Mouse (Mus musculus) lung, embryonic 16.5 days (tissue): ENCODE measurements around the gene Exosc9. TPM values are rescaled to one million over a fixed set of nuclear protein-coding genes. Genes with fewer than 3 reads are reported as not detected.

Source experiments
- polyA plus RNA-seq: library from polyadenylated mRNA; unstranded; fragments of >200 nt; fragmentation: Nextera tagmentation; extraction: Ambion mirVana; gene quantifications from 2 replicates; pipeline ENCODE4 v1.2.1, GENCODE M21; 2015

Gene Exosc9
- polyA plus RNA-seq, 1 experiment from 2014 or later = 53.4 TPM

Other genes starting within 250 kb of the Exosc9 start
- 424 and 464 TPM in 2 replicates for gene Anxa5, start 76.7 kb upstream of the Exosc9 start, polyA plus RNA-seq
- gene 1810062G17Rik, start 76.7 kb upstream of the Exosc9 start, polyA plus RNA-seq = 3.6 and 3.9 TPM in 2 replicates
- 0.09 and 0.16 TPM in 2 replicates for gene Gm11549, start 30.8 kb upstream of the Exosc9 start, polyA plus RNA-seq
- 188 and 210 TPM in 2 replicates for gene Ccna2, start 19.5 kb downstream of the Exosc9 start, polyA plus RNA-seq
- 15.2 and 16.6 TPM in 2 replicates for gene Bbs7, start 60.9 kb downstream of the Exosc9 start, polyA plus RNA-seq
- 1.5 and 1.6 TPM in 2 replicates for gene Trpc3, start 137.6 kb downstream of the Exosc9 start, polyA plus RNA-seq